Mouse (Mus musculus) liver, embryonic 12.5 days (tissue): ENCODE measurements around the gene Hoxd10. TPM values are rescaled to one million over a fixed set of nuclear protein-coding genes. Genes with fewer than 3 reads are reported as not detected.
A peak's percentile ranks its signal among the peaks of the same experiment; 100 is the strongest.

Source experiments
- ATAC-seq: fragments of 200-750 bp; cut with Nextera tagmentation; 2 replicates; pipeline ENCODE4 v1.8.0; 2017; ENCODE audit warnings: moderate number of reproducible peaks, mild to moderate bottlenecking, moderate library complexity
- H3K27ac ChIP-seq: fragments of 300-500 bp; sonication (generic); 2 replicates; pipeline ENCODE4 v1.5.1; 2016; ENCODE audit warnings: mild to moderate bottlenecking
- H3K27me3 ChIP-seq: fragments of 300-500 bp; sonication (generic); replicated peaks from 2 replicates; pipeline ENCODE4 v1.6.1; 2016; ENCODE audit warnings: mild to moderate bottlenecking, moderate library complexity
- H3K36me3 ChIP-seq: fragments of 300-500 bp; sonication (generic); 2 replicates; pipeline ENCODE4 v1.6.1; 2016; ENCODE audit warnings: mild to moderate bottlenecking, moderate library complexity
- H3K4me1 ChIP-seq: fragments of 300-500 bp; sonication (generic); 2 replicates; pipeline ENCODE4 v1.6.1; 2016
- H3K4me2 ChIP-seq: fragments of 300-500 bp; sonication (generic); 2 replicates; pipeline ENCODE4 v1.6.1; 2016; ENCODE audit warnings: mild to moderate bottlenecking, moderate library complexity
- H3K4me3 ChIP-seq: fragments of 300-500 bp; sonication (generic); 2 replicates; pipeline ENCODE4 v1.5.1; 2016; ENCODE audit warnings: mild to moderate bottlenecking, moderate library complexity
- H3K9ac ChIP-seq: fragments of 300-500 bp; sonication (generic); 2 replicates; pipeline ENCODE4 v1.6.1; 2016; ENCODE audit warnings: mild to moderate bottlenecking, moderate library complexity
- H3K9me3 ChIP-seq: fragments of 300-500 bp; sonication (generic); replicated peaks from 2 replicates; pipeline ENCODE4 v1.6.1; 2016; ENCODE audit warnings: mild to moderate bottlenecking, moderate library complexity
- WGBS: fragments of 180-500 bp; shearing (Covaris S2); methylation state at CpG from one replicate; pipeline ENCODE4 v1.1.7; 2016; ENCODE audit not compliant: insufficient replicate concordance; 5-methylcytosine and 5-hydroxymethylcytosine counted together
- polyA plus RNA-seq: library from polyadenylated mRNA; unstranded; fragments of >200 nt; fragmentation: Nextera tagmentation; extraction: Ambion mirVana; gene quantifications from 2 replicates; pipeline ENCODE4 v1.2.1, GENCODE M21; 2016

Gene Hoxd10
- polyA plus RNA-seq, 1 experiment from 2014 or later, result not detected

GRCm38 (mm10) chr2:74703720-74704392 lies 12.1 kb downstream of the Hoxd10 start:
- ATAC-seq, result no peak
- 5% methylated on average over 26 of the region's 26 CpGs for WGBS
- Histone ChIP-seq H3K9me3 (no peaks in the 10 kb centered on the region), H3K36me3 (no peaks in the 10 kb centered on the region), H3K9ac (no peak overlapping the region), H3K4me3 (no peak overlapping the region), H3K4me1 (peaks cover 13% of the 10 kb centered on the region), H3K27ac (no peak overlapping the region), H3K27me3 (peaks cover 99% of the 10 kb centered on the region), H3K4me2 (no peak overlapping the region)

- H3K4me1 ChIP-seq, result peaks cover 13% of the 10 kb centered on the region
- 2% methylated on average over 45 of the region's 52 CpGs for whole genome bisulfite sequencing
- no peaks in the 10 kb centered on the region for H3K36me3 ChIP-seq
- H3K27me3 ChIP-seq, result peaks cover 99% of the 10 kb centered on the region
- H3K4me2 ChIP-seq, result peak within 1 kb of the TSS; percentile 59
- ATAC-seq, result no peak
- H3K27ac ChIP-seq, result no peak within 1 kb of the TSS
- H3K9ac ChIP-seq, result no peak within 1 kb of the TSS
- peak within 1 kb of the TSS; percentile 47 for H3K4me3 ChIP-seq
- H3K9me3 ChIP-seq, result no peaks in the 10 kb centered on the region
Observed at GRCm38 (mm10) chr2:74704393-74704998, 12.8 kb downstream of the Hoxd10 start, which contains the start of gene Hoxd8. Gene Hoxd8 (plus strand): TSS chr2:74704615.

DNA sequence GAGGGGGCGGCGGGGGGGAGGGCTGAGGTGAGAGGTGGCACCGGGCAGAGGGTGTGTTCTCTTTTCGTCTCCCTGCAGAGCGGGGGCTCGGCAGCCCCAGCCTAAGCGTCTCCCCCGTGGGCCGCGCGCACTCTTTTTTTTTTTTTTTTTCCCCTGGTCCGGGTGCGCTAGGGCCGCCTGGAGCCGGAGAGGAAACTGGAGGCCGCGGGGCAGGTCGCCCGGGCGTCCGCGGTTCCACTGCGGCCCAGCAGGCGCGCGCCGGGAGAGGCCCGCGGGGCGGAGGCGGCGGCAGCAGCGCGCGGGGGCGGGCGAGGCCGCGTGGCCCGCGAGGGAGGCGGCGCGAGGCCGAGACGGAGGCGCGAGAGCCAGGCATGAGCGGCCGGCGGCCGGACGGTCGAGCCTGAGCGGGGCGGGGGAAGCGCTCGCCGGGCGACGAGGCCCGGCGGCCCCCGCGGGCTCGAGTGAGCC lies 13.3 kb downstream of the Hoxd10 start:
- peak overlapping the region; percentile 47 for H3K4me3 ChIP-seq
- H3K27me3 ChIP-seq, result peaks cover 99% of the 10 kb centered on the region
- H3K4me1 ChIP-seq, result peaks cover 13% of the 10 kb centered on the region
- no peak for ATAC-seq
- H3K27ac ChIP-seq, result no peak overlapping the region
- under 1% methylated on average over 48 of the region's 66 CpGs for WGBS
- peak overlapping the region; percentile 59 for H3K4me2 ChIP-seq
- H3K9ac ChIP-seq, result no peak overlapping the region
- H3K9me3 ChIP-seq, result no peaks in the 10 kb centered on the region
- no peaks in the 10 kb centered on the region for H3K36me3 ChIP-seq

GRCm38 (mm10) chr2:74705467-74706089 lies 13.9 kb downstream of the Hoxd10 start:
- no peak for ATAC-seq
- H3K36me3 ChIP-seq, result no peaks in the 10 kb centered on the region
- H3K27me3 ChIP-seq, result peaks cover 99% of the 10 kb centered on the region
- WGBS, result 1% methylated on average over 71 of the region's 85 CpGs
- peak overlapping the region; percentile 59 for H3K4me2 ChIP-seq
- H3K9ac ChIP-seq, result no peak overlapping the region
- H3K27ac ChIP-seq, result no peak overlapping the region
- H3K4me3 ChIP-seq, result peak overlapping the region; percentile 47
- peaks cover 13% of the 10 kb centered on the region for H3K4me1 ChIP-seq
- H3K9me3 ChIP-seq, result no peaks in the 10 kb centered on the region

GRCm38 (mm10) chr2:74706393-74706960 lies 14.8 kb downstream of the Hoxd10 start:
- Histone ChIP-seq H3K27ac (no peak overlapping the region), H3K9me3 (no peaks in the 10 kb centered on the region), H3K36me3 (no peaks in the 10 kb centered on the region), H3K27me3 (peaks cover 99% of the 10 kb centered on the region), H3K4me1 (peaks cover 13% of the 10 kb centered on the region), H3K4me3 (no peak overlapping the region), H3K4me2 (no peak overlapping the region), H3K9ac (no peak overlapping the region)
- ATAC-seq, result no peak
- 7% methylated on average over 13 of the region's 13 CpGs for WGBS

DNA sequence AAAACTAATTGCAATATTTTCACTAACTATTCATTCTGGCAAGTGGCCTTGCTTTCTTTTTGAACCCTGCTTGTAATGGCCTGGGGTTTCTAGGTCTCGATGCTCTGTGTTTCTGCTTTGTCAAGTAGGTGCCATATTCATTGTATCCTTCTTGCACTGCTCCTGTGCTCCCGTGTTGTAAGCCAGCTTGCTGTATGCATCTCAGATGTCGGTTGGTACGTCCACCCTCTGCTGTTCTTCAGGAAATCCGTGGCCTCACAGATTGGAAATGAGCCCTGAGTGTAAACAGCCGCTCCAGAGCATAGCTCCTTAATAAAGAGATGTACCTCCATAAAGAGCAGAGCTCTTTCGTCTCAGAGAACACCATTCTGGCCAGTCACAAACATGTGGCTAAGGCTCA lies 15.9 kb downstream of the Hoxd10 start:
- Histone ChIP-seq H3K36me3 (no peaks in the 10 kb centered on the region), H3K9ac (no peak overlapping the region), H3K27me3 (peaks cover 99% of the 10 kb centered on the region), H3K27ac (no peak overlapping the region), H3K9me3 (no peaks in the 10 kb centered on the region), H3K4me1 (peaks cover 13% of the 10 kb centered on the region), H3K4me2 (no peak overlapping the region), H3K4me3 (no peak overlapping the region)
- ATAC-seq, result no peak
- 22% methylated on average over 7 of the region's 7 CpGs for WGBS

DNA sequence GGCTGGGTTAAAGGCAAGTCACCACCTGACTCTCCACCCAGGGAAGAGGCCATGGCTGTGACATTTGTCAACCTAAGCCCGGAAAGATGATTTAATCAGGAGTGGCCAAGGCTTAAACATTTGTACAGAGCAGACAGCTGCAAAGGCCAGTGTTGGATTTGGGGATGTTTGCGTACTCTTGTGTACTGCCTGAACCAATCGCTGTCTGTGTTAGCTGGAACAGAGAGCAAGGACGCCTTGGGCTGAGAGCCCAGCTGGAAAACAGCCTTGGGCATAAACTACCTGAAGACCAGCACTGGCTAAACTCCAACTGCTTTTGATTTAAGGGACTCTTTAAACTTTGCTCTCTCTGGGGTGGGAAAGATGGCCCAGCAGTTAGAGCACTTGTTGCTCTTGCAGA lies 17.0 kb downstream of the Hoxd10 start:
- Histone ChIP-seq H3K27me3 (peaks cover 99% of the 10 kb centered on the region), H3K9ac (no peak overlapping the region), H3K9me3 (no peaks in the 10 kb centered on the region), H3K4me3 (no peak overlapping the region), H3K27ac (no peak overlapping the region), H3K4me1 (peaks cover 13% of the 10 kb centered on the region), H3K4me2 (no peak overlapping the region), H3K36me3 (no peaks in the 10 kb centered on the region)
- WGBS, result 36% methylated on average over 4 of the region's 4 CpGs
- no peak for ATAC-seq

- H3K9ac ChIP-seq, result no peak overlapping the region
- H3K9me3 ChIP-seq, result no peaks in the 10 kb centered on the region
- no peak overlapping the region for H3K4me3 ChIP-seq
- H3K27ac ChIP-seq, result no peak overlapping the region
- peaks cover 99% of the 10 kb centered on the region for H3K27me3 ChIP-seq
- no peak overlapping the region for H3K4me2 ChIP-seq
- WGBS, result 16% methylated on average over 5 of the region's 5 CpGs
- H3K36me3 ChIP-seq, result no peaks in the 10 kb centered on the region
- H3K4me1 ChIP-seq, result peaks cover 10% of the 10 kb centered on the region
- ATAC-seq, result no peak
Observed at GRCm38 (mm10) chr2:74709465-74710419, 18.0 kb downstream of the Hoxd10 start.

GRCm38 (mm10) chr2:74710929-74711543 lies 19.3 kb downstream of the Hoxd10 start:
- Histone ChIP-seq H3K9me3 (no peaks in the 10 kb centered on the region), H3K4me1 (peaks cover 4% of the 10 kb centered on the region; the same call in 1 of the 2 replicates), H3K4me2 (no peak overlapping the region), H3K36me3 (no peaks in the 10 kb centered on the region), H3K27ac (no peak overlapping the region), H3K4me3 (no peak overlapping the region), H3K27me3 (peaks cover 99% of the 10 kb centered on the region), H3K9ac (no peak overlapping the region)
- under 1% methylated on average over 16 of the region's 16 CpGs for WGBS
- ATAC-seq, result no peak

DNA sequence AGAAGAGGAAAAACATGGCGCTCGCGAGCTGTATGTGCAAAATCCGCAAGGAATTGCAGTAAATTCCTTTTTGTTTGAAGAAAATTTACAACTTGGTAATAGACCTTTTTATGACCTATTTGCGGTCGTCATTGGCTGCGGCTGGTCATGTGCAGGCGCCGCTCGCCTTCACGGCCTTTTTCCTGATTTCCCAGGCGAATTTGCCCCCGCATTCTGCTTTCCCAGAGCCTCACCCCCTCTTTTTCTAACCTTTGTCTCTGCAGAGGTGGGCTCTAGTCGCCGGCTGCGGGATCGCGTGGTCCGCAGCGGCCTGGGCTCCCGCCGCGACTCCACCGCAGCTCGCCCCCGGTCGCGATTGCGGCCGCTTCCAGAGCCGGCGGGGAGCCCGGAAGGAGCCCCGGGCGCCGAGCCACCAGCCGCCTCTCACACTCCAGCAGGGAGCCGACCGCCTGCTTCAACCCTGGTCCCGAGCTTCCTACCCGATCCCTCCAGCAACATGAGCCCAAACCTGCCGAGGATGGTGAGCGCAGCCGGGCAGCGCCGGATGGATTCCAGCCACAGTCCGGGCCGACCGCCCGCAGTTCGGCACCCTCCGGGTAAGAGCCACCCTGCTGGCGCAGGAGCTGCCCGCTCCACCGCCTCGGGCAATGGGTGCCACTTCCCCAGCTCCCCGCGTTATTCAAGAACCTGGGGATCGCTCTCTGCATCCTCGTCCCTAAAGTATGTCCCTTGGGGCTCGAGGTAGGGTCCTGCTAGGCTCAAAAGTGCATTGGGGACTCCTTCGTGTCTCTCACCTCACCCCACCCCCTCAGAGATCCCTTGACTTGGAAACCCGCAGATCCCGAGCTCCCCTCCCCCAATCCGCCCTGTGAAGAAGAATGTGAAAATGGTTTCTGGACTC lies 20.2 kb downstream of the Hoxd10 start, which contains the start of the genes Hoxd3 and Hoxd4:
TSS of gene Hoxd3 (plus strand) at position 207 of the 901 bp plus-strand sequence.
TSS of gene Hoxd4 (plus strand) at position 209 of the 901 bp plus-strand sequence.
- ATAC-seq, result no peak
- Histone ChIP-seq H3K27me3 (peaks cover 99% of the 10 kb centered on the region), H3K36me3 (no peaks in the 10 kb centered on the region), H3K27ac (no peak within 1 kb of the TSS), H3K4me2 (peak within 1 kb of the TSS; percentile 38), H3K4me1 (peaks cover 6% of the 10 kb centered on the region; the same call in 1 of the 2 replicates), H3K9ac (no peak within 1 kb of the TSS), H3K9me3 (no peaks in the 10 kb centered on the region), H3K4me3 (peak within 1 kb of the TSS; percentile 21)
- under 1% methylated on average over 64 of the region's 65 CpGs for WGBS
